Mouse (Mus musculus) liver, adult 2 months (tissue): Measurements from ENCODE around the gene Gm17334.

ENCODE experiments used
- CTCF ChIP-seq: fragments of 200-500 bp; IDR thresholded peaks from 2 replicates; pipeline ENCODE4 v1.5.1; 2011; ENCODE audit warnings: low read depth, low read length, control low read depth
- POLR2A ChIP-seq: fragments of 200-500 bp; IDR thresholded peaks from 2 replicates; pipeline ENCODE4 v1.6.1; 2011; ENCODE audit warnings: low read length, control low read depth; ENCODE audit not compliant: insufficient read depth; ENCODE audit errors: extremely low read depth

DNA sequence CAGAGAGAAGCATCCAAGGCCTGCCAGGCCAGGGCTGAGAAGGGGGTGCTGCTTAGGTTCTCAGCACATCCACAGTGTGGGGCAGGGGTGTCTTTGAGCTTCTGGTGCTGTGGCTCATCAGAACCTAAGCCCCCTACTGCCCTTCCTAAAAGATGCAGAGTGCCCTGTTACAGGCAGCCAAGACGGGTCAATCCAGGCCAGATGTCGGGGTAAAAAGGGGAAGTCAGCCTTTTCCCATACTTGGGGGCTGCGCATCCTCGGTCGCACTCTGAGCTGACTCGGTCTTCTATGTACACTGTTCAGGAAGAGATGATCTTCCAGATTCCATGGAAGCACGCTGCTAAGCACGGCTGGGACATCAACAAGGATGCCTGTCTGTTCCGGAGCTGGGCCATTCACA lies 451 bp downstream of the Gm17334 start:
- TF ChIP-seq POLR2A (no peak), CTCF (no peak)
